Mouse (Mus musculus): Measurements from ENCODE around the gene Cdc42se2. TPM values are rescaled to one million over a fixed set of nuclear protein-coding genes. Genes with fewer than 3 reads are reported as not detected.

Gene Cdc42se2
- polyA plus RNA-seq, 1 experiment from 2014 or later, result 53.2 TPM

GRCm38 (mm10) chr11:54775628-54776366 lies 11.7 kb downstream of the Cdc42se2 start:
- H3K9ac ChIP-seq, result no peak overlapping the region
- WGBS, result 23% methylated on average over 4 of the region's 4 CpGs
- ATAC-seq (replicated peaks; ENCODE audit: insufficient number of reproducible peaks, insufficient read depth, low FRiP score, low read depth), result no peak
- H3K4me2 ChIP-seq, result peak overlapping the region; percentile 15
- no peak overlapping the region for H3K4me3 ChIP-seq
- H3K27me3 ChIP-seq, result no peaks in the 10 kb centered on the region
- peaks cover 54% of the 10 kb centered on the region for H3K4me1 ChIP-seq (replicated peaks)
- peak overlapping the region; percentile 73 for H3K27ac ChIP-seq
- H3K36me3 ChIP-seq, result no peaks in the 10 kb centered on the region
- no peaks in the 10 kb centered on the region for H3K9me3 ChIP-seq (replicated peaks)

GRCm38 (mm10) chr11:54774282-54775078 lies 13.0 kb downstream of the Cdc42se2 start:
- H3K27ac ChIP-seq, result peak overlapping the region; percentile 15
- no peaks in the 10 kb centered on the region for H3K36me3 ChIP-seq
- no peaks in the 10 kb centered on the region for H3K27me3 ChIP-seq
- ATAC-seq (replicated peaks; ENCODE audit: insufficient number of reproducible peaks, insufficient read depth, low FRiP score, low read depth), result no peak
- WGBS, result 72% methylated on average over 7 of the region's 7 CpGs
- no peaks in the 10 kb centered on the region for H3K9me3 ChIP-seq (replicated peaks)
- H3K4me3 ChIP-seq, result no peak overlapping the region
- no peak overlapping the region for H3K4me2 ChIP-seq
- H3K9ac ChIP-seq, result no peak overlapping the region
- H3K4me1 ChIP-seq (replicated peaks), result peaks cover 54% of the 10 kb centered on the region

- Histone ChIP-seq H3K4me2 (no peak overlapping the region), H3K27ac (no peak overlapping the region), H3K36me3 (no peaks in the 10 kb centered on the region), H3K4me1 (replicated peaks) (peaks cover 40% of the 10 kb centered on the region), H3K4me3 (no peak overlapping the region), H3K27me3 (no peaks in the 10 kb centered on the region), H3K9me3 (replicated peaks) (no peaks in the 10 kb centered on the region), H3K9ac (no peak overlapping the region)
- ATAC-seq (replicated peaks; ENCODE audit: insufficient number of reproducible peaks, insufficient read depth, low FRiP score, low read depth), result no peak
Measured at GRCm38 (mm10) chr11:54771549-54771948, 15.9 kb downstream of the Cdc42se2 start.

GRCm38 (mm10) chr11:54769843-54770242 lies 17.6 kb downstream of the Cdc42se2 start:
- 75% methylated on average over 5 of the region's 5 CpGs for WGBS
- Histone ChIP-seq H3K4me2 (no peak overlapping the region), H3K27ac (no peak overlapping the region), H3K4me1 (replicated peaks) (peaks cover 25% of the 10 kb centered on the region), H3K4me3 (no peak overlapping the region), H3K9me3 (replicated peaks) (no peaks in the 10 kb centered on the region), H3K9ac (no peak overlapping the region), H3K27me3 (no peaks in the 10 kb centered on the region), H3K36me3 (no peaks in the 10 kb centered on the region)
- ATAC-seq (replicated peaks; ENCODE audit: insufficient number of reproducible peaks, insufficient read depth, low FRiP score, low read depth), result no peak

- no peak overlapping the region for H3K27ac ChIP-seq
- no peak for ATAC-seq (replicated peaks; ENCODE audit: insufficient number of reproducible peaks, insufficient read depth, low FRiP score, low read depth)
- H3K27me3 ChIP-seq, result no peaks in the 10 kb centered on the region
- H3K36me3 ChIP-seq, result no peaks in the 10 kb centered on the region
- H3K9me3 ChIP-seq (replicated peaks), result no peaks in the 10 kb centered on the region
- no peak overlapping the region for H3K4me2 ChIP-seq
- peaks cover 22% of the 10 kb centered on the region for H3K4me1 ChIP-seq (replicated peaks)
- H3K9ac ChIP-seq, result no peak overlapping the region
- 89% methylated on average over 3 of the region's 3 CpGs for WGBS
- no peak overlapping the region for H3K4me3 ChIP-seq
Measured at GRCm38 (mm10) chr11:54768116-54768690, 19.3 kb downstream of the Cdc42se2 start.

GRCm38 (mm10) chr11:54764759-54765158 lies 22.7 kb downstream of the Cdc42se2 start:
- H3K27me3 ChIP-seq, result no peaks in the 10 kb centered on the region
- WGBS, result 86% methylated on average over 1 of the region's 1 CpGs
- no peaks in the 10 kb centered on the region for H3K9me3 ChIP-seq (replicated peaks)

GRCm38 (mm10) chr11:54764026-54764425 lies 23.4 kb downstream of the Cdc42se2 start:
- ATAC-seq (replicated peaks; ENCODE audit: insufficient number of reproducible peaks, insufficient read depth, low FRiP score, low read depth), result no peak
- no peak overlapping the region for H3K27ac ChIP-seq
- H3K36me3 ChIP-seq, result no peaks in the 10 kb centered on the region
- no peak overlapping the region for H3K4me3 ChIP-seq
- no peaks in the 10 kb centered on the region for H3K9me3 ChIP-seq (replicated peaks)
- no peaks in the 10 kb centered on the region for H3K27me3 ChIP-seq
- H3K9ac ChIP-seq, result no peak overlapping the region
- peaks cover 23% of the 10 kb centered on the region for H3K4me1 ChIP-seq (replicated peaks)
- WGBS, result 64% methylated on average over 3 of the region's 3 CpGs
- H3K4me2 ChIP-seq, result no peak overlapping the region

More at GRCm38 (mm10) chr11:54764759-54765158, 22.7 kb downstream of the Cdc42se2 start:
- Histone ChIP-seq H3K4me2 (no peak overlapping the region), H3K4me3 (no peak overlapping the region), H3K9ac (no peak overlapping the region), H3K4me1 (replicated peaks) (peaks cover 27% of the 10 kb centered on the region), H3K27ac (no peak overlapping the region), H3K36me3 (no peaks in the 10 kb centered on the region)
- no peak for ATAC-seq (replicated peaks; ENCODE audit: insufficient number of reproducible peaks, insufficient read depth, low FRiP score, low read depth)

- Histone ChIP-seq H3K9me3 (replicated peaks) (no peaks in the 10 kb centered on the region), H3K9ac (no peak overlapping the region), H3K27me3 (no peaks in the 10 kb centered on the region), H3K4me3 (no peak overlapping the region), H3K36me3 (no peaks in the 10 kb centered on the region), H3K4me1 (replicated peaks) (peaks cover 27% of the 10 kb centered on the region), H3K4me2 (no peak overlapping the region), H3K27ac (no peak overlapping the region)
- no peak for ATAC-seq (replicated peaks; ENCODE audit: insufficient number of reproducible peaks, insufficient read depth, low FRiP score, low read depth)
- WGBS, result 84% methylated on average over 5 of the region's 5 CpGs
Measured at GRCm38 (mm10) chr11:54762735-54763134, 24.7 kb downstream of the Cdc42se2 start.

GRCm38 (mm10) chr11:54757993-54758392 lies 29.5 kb downstream of the Cdc42se2 start:
- Histone ChIP-seq H3K4me2 (no peak overlapping the region), H3K36me3 (no peaks in the 10 kb centered on the region), H3K27ac (no peak overlapping the region)

GRCm38 (mm10) chr11:54755148-54755664 lies 32.3 kb downstream of the Cdc42se2 start:
- Histone ChIP-seq H3K27ac (peak overlapping the region; percentile 16; the same call in 1 of the 2 replicates), H3K4me1 (replicated peaks) (peaks cover 22% of the 10 kb centered on the region), H3K4me2 (no peak overlapping the region), H3K27me3 (no peaks in the 10 kb centered on the region), H3K9me3 (replicated peaks) (no peaks in the 10 kb centered on the region), H3K9ac (no peak overlapping the region), H3K4me3 (no peak overlapping the region), H3K36me3 (no peaks in the 10 kb centered on the region)
- 68% methylated on average over 5 of the region's 5 CpGs for WGBS
- ATAC-seq (replicated peaks; ENCODE audit: insufficient number of reproducible peaks, insufficient read depth, low FRiP score, low read depth), result no peak

More at GRCm38 (mm10) chr11:54757993-54758392, 29.5 kb downstream of the Cdc42se2 start:
- Histone ChIP-seq H3K27me3 (no peaks in the 10 kb centered on the region), H3K9ac (no peak overlapping the region), H3K4me3 (no peak overlapping the region), H3K9me3 (replicated peaks) (no peaks in the 10 kb centered on the region), H3K4me1 (replicated peaks) (peaks cover 30% of the 10 kb centered on the region)
- WGBS, result 28% methylated on average over 1 of the region's 1 CpGs
- ATAC-seq (replicated peaks; ENCODE audit: insufficient number of reproducible peaks, insufficient read depth, low FRiP score, low read depth), result no peak
